Mouse (Mus musculus): ENCODE measurements at regions not wholly inside any gene's neighbourhood (a gene's known extent, or its start where the extent isn't known, plus 50 kb on each side); places are given as distances from the start of the nearest gene placed in this dataset.

DNA sequence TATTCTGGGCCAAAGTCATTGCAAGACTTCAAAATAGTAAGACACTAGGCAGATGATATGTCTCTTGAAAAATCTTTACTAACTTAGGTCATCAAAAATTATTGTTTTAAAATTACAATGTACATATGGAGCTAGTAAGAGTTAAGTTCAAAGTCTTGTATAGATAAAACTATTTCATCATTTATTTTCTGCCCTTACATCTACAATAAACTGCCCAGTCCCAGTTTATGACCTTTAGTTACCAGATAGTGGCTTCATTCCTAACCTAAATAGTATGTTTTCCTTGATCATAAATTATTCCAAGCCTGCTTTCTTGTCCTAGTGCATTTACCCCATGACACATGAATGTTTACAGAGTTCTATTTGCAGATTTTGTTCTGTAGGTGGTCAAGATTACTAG lies 72.9 kb downstream of the Manea start:
- in situ Hi-C loops (cut with MseI, MboI), result no loop called here

DNA sequence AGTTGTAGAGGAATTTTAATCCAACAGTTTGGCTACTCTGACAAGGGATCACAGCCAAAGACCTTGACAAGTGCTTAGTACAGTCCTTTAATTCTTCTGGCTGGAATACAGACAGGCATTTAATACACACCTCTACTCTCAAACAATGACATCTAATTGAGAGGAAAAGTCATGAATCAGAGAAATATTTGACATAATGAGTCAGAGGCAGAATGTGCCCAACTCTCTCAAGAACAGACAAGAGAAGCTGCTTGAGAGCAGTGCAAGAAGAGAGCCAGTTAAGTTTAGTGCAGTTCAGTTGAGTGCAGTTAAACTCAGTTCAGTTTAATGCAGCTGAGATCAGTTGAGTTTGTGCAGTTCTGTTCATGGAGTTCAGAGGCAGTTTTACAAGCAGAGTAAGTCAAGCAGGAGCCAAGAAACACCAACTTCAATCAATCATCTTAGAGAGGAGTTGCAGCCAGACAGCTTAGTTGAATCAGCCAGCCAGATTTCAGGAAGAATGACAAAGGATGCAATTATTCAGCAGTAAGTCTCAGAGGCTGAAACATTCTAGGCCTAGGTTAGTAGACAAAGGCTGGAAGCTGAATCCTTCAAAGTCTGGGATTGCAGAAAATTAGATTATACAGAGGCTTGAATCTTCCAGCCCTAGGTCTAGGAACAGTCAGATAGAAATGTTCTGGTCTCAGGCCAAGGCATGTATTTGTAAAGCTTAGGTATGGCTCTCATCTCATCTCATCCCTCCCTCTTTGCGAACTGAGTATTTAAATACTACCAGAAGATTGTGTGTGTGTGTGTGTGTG lies 87.3 kb downstream of the Manea start:
- in situ Hi-C loops (cut with MseI, MboI), result loop anchor here in 1 of 2 experiments (10.0 kb wide), 1 partner anchor 235 kb away; no protein-coding TSS in a partner anchor

DNA sequence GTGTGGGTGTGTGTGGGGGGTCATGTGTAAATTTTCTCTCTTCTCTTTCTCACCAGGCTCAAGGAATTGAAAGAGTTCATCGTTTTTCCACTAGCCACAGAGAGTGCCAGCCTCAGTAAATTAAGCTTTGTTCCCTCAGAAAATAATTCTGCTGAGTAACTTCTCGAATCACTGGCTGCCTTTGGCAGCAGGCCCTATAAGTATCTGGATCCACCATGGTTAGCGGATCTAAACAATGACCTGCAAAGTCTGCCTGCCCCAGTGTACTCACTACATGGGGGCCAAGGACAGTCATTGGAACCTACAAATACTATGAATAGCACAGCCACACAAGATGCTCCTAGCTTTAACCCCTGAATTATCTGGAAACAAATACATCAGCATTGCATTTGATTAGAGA lies 90.8 kb downstream of the Manea start:
- in situ Hi-C loops (cut with MseI, MboI), result loop anchor here in 1 of 2 experiments (10.0 kb wide), 1 partner anchor 239 kb away; no protein-coding TSS in a partner anchor

DNA sequence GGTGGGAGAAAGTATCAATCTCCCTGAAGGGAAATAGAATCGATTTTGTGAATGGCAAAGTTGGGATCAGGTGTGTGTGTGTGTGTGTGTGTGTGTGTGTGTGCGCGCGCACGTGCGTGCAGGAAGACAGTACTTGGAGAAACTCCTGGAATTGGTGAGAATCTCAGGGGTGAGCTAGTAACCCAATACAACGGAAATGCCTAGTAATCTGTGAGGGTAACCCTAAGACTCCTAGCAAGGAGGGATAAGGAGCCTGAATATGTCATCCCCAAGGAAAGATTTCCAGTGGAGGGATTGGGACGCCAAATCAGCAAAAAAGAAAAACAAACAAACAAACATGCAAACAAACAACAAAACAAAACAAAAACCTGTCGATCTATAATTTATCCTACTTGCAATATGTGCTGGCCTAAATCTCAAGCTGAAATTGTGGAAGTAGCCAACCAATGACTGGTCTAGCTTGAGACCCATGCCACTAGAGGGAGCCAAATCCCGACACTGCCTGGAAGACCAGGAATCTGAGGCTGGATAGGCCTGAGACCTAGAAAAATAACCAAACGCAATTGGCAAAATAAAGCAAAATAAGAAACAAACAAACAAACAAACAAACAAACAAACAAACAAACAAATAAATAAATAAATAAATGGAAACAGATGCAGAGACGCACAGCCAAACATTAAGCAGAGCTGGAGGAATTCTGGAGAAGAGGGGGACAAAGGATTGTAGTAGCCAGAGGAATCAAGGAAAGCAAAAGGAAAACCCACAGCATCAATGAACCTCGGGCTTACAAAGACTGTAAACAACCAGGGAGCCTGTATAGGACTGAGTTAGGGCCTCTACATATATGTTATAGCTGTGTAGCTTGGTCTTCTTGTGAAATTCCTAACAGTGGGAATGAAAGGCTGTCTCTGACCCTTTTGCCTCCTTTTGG lies 98.5 kb downstream of the Manea start:
- in situ Hi-C loops (cut with MseI, MboI), result loop anchor here in 1 of 2 experiments (10.0 kb wide), 1 partner anchor 247 kb away; no protein-coding TSS in a partner anchor

DNA sequence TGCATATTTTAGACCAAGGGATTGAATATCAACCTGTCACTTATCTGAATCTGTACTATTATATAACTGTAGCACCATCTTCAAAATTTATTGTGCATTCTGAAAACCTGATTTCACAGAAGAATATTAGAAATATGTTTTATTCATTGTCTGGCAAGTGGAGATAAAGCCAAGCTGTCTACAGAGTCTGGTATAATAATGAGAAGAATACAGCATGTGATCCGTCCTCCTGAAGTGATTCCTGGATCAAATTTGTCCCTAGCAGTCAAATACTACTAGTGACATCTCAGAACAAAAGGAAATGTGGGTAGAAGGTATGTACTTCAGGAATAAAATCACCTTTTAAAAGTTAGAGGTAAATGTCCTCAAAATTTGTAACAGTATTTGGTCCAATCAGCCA lies 123.4 kb downstream of the Manea start:
- in situ Hi-C loops (cut with MseI, MboI), result no loop called here

Data from mouse trophoblast stem cell (cell line).